28 mouse cellular contexts compared by ENCODE assay signal in the genomic region with DNA sequence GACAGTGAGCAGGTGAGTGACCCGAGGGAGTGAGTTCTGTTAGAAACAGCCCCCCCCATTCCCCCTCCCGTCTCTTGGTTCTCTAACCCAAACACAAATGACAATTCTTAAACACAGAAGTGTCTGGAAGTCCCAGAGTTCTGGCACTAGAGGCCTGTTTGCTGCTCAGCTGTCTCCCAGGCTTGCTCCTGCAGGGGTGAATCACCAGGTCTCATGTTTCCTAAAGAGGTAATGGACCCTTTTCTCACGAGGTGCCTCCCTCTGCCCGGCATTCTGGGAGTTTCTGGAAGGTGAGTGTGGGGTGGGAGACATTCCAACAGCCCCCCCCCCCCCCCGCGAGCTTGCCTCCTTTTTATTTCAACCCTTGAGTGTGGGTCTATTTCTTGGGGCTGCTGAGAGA. TPM values are rescaled to one million over a fixed set of nuclear protein-coding genes. Genes with fewer than 3 reads are reported as not detected.
DNase-seq lines count a peak whose midpoint lies in the region; ATAC-seq and TF ChIP-seq lines count a peak whose summit lies in the region.
"Had no signal": no experiment of that assay in that cellular context is flagged by ENCODE, and none has a peak within 500 bp of the region (broad histone marks: within the 10 kb centered on the region; RNA-seq: fewer than 3 reads in every experiment).

No protein-coding gene starts in this region.

- DNase-seq in intestine, embryonic 14.5 days (ENCODE audit: low spot score) = no peak
- DNase-seq in NIH3T3 (ENCODE audit: low read depth) = peak; percentile 78
- DNase-seq in fibroblast of lung, adult 2 months (ENCODE audit: low read depth) = peak; percentile 76
- DNase-seq in layer of hippocampus, adult 9-10 months (ENCODE audit: low spot score) = no peak
- no peak for DNase-seq in spleen, postnatal 10 days (ENCODE audit: low spot score in 2 of 2)
- DNase-seq: adrenal gland, postnatal 25 days; cerebellum, adult 11-12 months; cerebellum, postnatal 25 days; embryo, embryonic 11 days; heart, adult 11 months; heart, postnatal 4 days; kidney, adult 18-20 months; kidney, postnatal 14 days; layer of hippocampus, adult 9-11 months; left cerebral cortex, postnatal 4 days; lung, adult 2 months; midbrain, embryonic 14.5 days; thymus, postnatal 4 days had no signal

- H3K4me1 ChIP-seq in intestine, embryonic 14.5 days (replicated peaks; ENCODE audit: control insufficient read depth, insufficient read depth, low read length) = peaks cover 4% of the 10 kb centered on the region
- no peaks in the 10 kb centered on the region for H3K4me1 ChIP-seq in intestine, postnatal 0 days (replicated peaks; ENCODE audit: control insufficient read depth, insufficient read depth, low read length)
- peaks cover 16% of the 10 kb centered on the region for H3K4me1 ChIP-seq in stomach, embryonic 16.5 days (ENCODE audit: control insufficient read depth, insufficient read depth, low read length)
- H3K4me1 ChIP-seq: hindbrain, embryonic 15.5 days had no signal

- no peak overlapping the region for H3K4me3 ChIP-seq in intestine, embryonic 14.5 days (ENCODE audit: low read depth, low read length)
- H3K4me3 ChIP-seq in intestine, postnatal 0 days (ENCODE audit: low read depth, low read length) = no peak overlapping the region
- H3K4me3 ChIP-seq in stomach, embryonic 16.5 days (replicated peaks; ENCODE audit: low read length) = no peak overlapping the region
- H3K4me3 ChIP-seq: erythroblast, embryonic 14.5 days; heart, embryonic 13.5 days; hindbrain, embryonic 15.5 days; left cerebral cortex, adult 2 months; liver, embryonic 12.5 days; megakaryocyte, embryonic 14.5 days had no signal

- H3K27me3 ChIP-seq in intestine, embryonic 14.5 days (replicated peaks; ENCODE audit: control insufficient read depth, insufficient read depth, low read length) = no peaks in the 10 kb centered on the region
- H3K27me3 ChIP-seq in intestine, postnatal 0 days (replicated peaks; ENCODE audit: control insufficient read depth, insufficient read depth, low read length) = no peaks in the 10 kb centered on the region
- H3K27me3 ChIP-seq in stomach, embryonic 16.5 days (ENCODE audit: control insufficient read depth, insufficient read depth, low read length) = no peaks in the 10 kb centered on the region
- H3K27me3 ChIP-seq: heart, embryonic 13.5 days; hindbrain, embryonic 15.5 days; liver, embryonic 12.5 days had no signal

- H3K4me2 ChIP-seq in intestine, embryonic 14.5 days (ENCODE audit: low read length) = no peak overlapping the region
- H3K4me2 ChIP-seq in intestine, postnatal 0 days (replicated peaks; ENCODE audit: low read depth) = no peak overlapping the region
- no peak overlapping the region for H3K4me2 ChIP-seq in stomach, embryonic 16.5 days (ENCODE audit: low read depth, low read length)
- H3K4me2 ChIP-seq: heart, embryonic 13.5 days; hindbrain, embryonic 15.5 days; liver, embryonic 12.5 days had no signal

- ATAC-seq in intestine, embryonic 14.5 days (replicated peaks; ENCODE audit: low FRiP score, low TSS enrichment, low read depth) = 0 out of 2 replicates have a peak, but pooled peaks have one; percentile 21
- no peak for ATAC-seq in intestine, postnatal 0 days
- 0 out of 2 replicates have a peak, but pooled peaks have one; percentile 37 for ATAC-seq in stomach, embryonic 16.5 days (ENCODE audit: insufficient read depth, low FRiP score)
- ATAC-seq: activated CD4-positive, CD25-positive, alpha-beta regulatory T cell, adult 4 months; forebrain, embryonic 16.5 days; liver, embryonic 12.5 days had no signal

- peak overlapping the region; percentile 47; the same call in 1 of the 2 replicates for H3K27ac ChIP-seq in intestine, embryonic 14.5 days (ENCODE audit: low read depth)
- no peak overlapping the region for H3K27ac ChIP-seq in intestine, postnatal 0 days (ENCODE audit: low read depth, low read length)
- H3K27ac ChIP-seq in stomach, embryonic 16.5 days (ENCODE audit: low read length) = 0 out of 2 replicates have a peak overlapping the region, but pooled peaks have one; percentile 3
- H3K27ac ChIP-seq: heart, embryonic 13.5 days; hindbrain, embryonic 15.5 days; left cerebral cortex, adult 2 months; liver, embryonic 12.5 days had no signal

- WGBS in intestine, embryonic 14.5 days = 28% methylated on average over 6 of the region's 6 CpGs
- 34% methylated on average over 6 of the region's 6 CpGs for WGBS in intestine, postnatal 0 days
- WGBS in stomach, embryonic 16.5 days = 28% methylated on average over 6 of the region's 6 CpGs

- H3K36me3 ChIP-seq in intestine, embryonic 14.5 days (ENCODE audit: control insufficient read depth, insufficient read depth, low read length) = no peaks in the 10 kb centered on the region
- H3K36me3 ChIP-seq in intestine, postnatal 0 days (ENCODE audit: control insufficient read depth, insufficient read depth) = no peaks in the 10 kb centered on the region; the same call in 1 of the 2 replicates
- no peaks in the 10 kb centered on the region for H3K36me3 ChIP-seq in stomach, embryonic 16.5 days (ENCODE audit: control insufficient read depth, insufficient read depth, low read length)
- H3K36me3 ChIP-seq: heart, embryonic 13.5 days; hindbrain, embryonic 15.5 days; liver, embryonic 12.5 days had no signal

- no peaks in the 10 kb centered on the region for H3K9me3 ChIP-seq in intestine, embryonic 14.5 days (ENCODE audit: control insufficient read depth, low read length)
- H3K9me3 ChIP-seq in intestine, postnatal 0 days (ENCODE audit: control insufficient read depth) = no peaks in the 10 kb centered on the region
- no peaks in the 10 kb centered on the region for H3K9me3 ChIP-seq in stomach, embryonic 16.5 days (replicated peaks; ENCODE audit: control insufficient read depth, low read length)
- H3K9me3 ChIP-seq: heart, embryonic 13.5 days; hindbrain, embryonic 15.5 days; liver, embryonic 12.5 days; megakaryocyte, embryonic 14.5 days had no signal

- H3K9ac ChIP-seq in intestine, embryonic 14.5 days (ENCODE audit: low read length) = no peak overlapping the region
- no peak overlapping the region for H3K9ac ChIP-seq in intestine, postnatal 0 days (ENCODE audit: low read depth, low read length)
- no peak overlapping the region for H3K9ac ChIP-seq in stomach, embryonic 16.5 days (ENCODE audit: low read length)
- H3K9ac ChIP-seq: heart, embryonic 13.5 days; hindbrain, embryonic 15.5 days; liver, embryonic 12.5 days had no signal

- no peak for TF ChIP-seq CTCF in intestine, postnatal 0 days (IDR thresholded peaks at IDR 0.05; ENCODE audit: low read depth)

RNA-seq across cellular contexts. Expression of gene Tmem189, which starts 49.4 kb away (rescaled TPM):
- 35.1 and 42.0 TPM in 2 replicates for polyA plus RNA-seq in intestine, embryonic 14.5 days (2014; fragmentation: Nextera tagmentation; extraction: Ambion mirVana)
- 25.0 and 26.8 TPM in 2 replicates for polyA plus RNA-seq in intestine, postnatal 0 days (2015; fragmentation: Nextera tagmentation; extraction: Ambion mirVana)
- 35.7 and 36.8 TPM in 2 replicates for polyA plus RNA-seq in stomach, embryonic 16.5 days (2015; fragmentation: Nextera tagmentation; extraction: Ambion mirVana)

RNA-seq across cellular contexts. Expression of gene Cebpb, which starts 50.3 kb away (rescaled TPM):
- polyA plus RNA-seq in intestine, embryonic 14.5 days (2014; fragmentation: Nextera tagmentation; extraction: Ambion mirVana) = 2.8 and 12.4 TPM in 2 replicates
- polyA plus RNA-seq in intestine, postnatal 0 days (2015; fragmentation: Nextera tagmentation; extraction: Ambion mirVana) = 49.8 and 52.6 TPM in 2 replicates
- polyA plus RNA-seq in stomach, embryonic 16.5 days (2015; fragmentation: Nextera tagmentation; extraction: Ambion mirVana) = 0.69 and 0.92 TPM in 2 replicates

Comparison
In these comparisons a context has a peak if more than half of its experiments do, and no peak if none do; other contexts are left out.
1. DNase-seq: peak in NIH3T3 (single experiment) and fibroblast of lung, adult 2 months (single experiment); none in intestine, embryonic 14.5 days (single experiment), layer of hippocampus, adult 9-10 months (single experiment) and spleen, postnatal 10 days (0 of 2).